In genomic region chr9:46672050-46672449, GRCm38 (mm10) we compare ENCODE assay signal across 13 mouse cellular contexts.
"Had no signal": no experiment of that assay in that cellular context is flagged by ENCODE, and none has a peak within 500 bp of the region (broad histone marks: within the 10 kb centered on the region; RNA-seq: fewer than 3 reads in every experiment).

No protein-coding gene starts in this region.

- ATAC-seq: midbrain, embryonic 15.5 days had no signal

- DNase-seq: lung, embryonic 14.5 days; lung, postnatal 10 days; lung, postnatal 4 days; right cerebral cortex, postnatal 14 days; thymus, adult 2 months; thymus, postnatal 25 days; thymus, postnatal 4 days had no signal

- H3K9me3 ChIP-seq: midbrain, embryonic 10.5 days; midbrain, embryonic 12.5 days; midbrain, embryonic 15.5 days; neural tube, embryonic 12.5 days; stomach, embryonic 15.5 days had no signal

- H3K36me3 ChIP-seq: midbrain, embryonic 10.5 days; midbrain, embryonic 12.5 days; midbrain, embryonic 15.5 days; neural tube, embryonic 12.5 days; stomach, embryonic 15.5 days had no signal

- H3K4me2 ChIP-seq: lung, embryonic 14.5 days; midbrain, embryonic 12.5 days; midbrain, embryonic 15.5 days; neural tube, embryonic 12.5 days; stomach, embryonic 15.5 days had no signal

- H3K4me3 ChIP-seq: midbrain, embryonic 10.5 days; midbrain, embryonic 12.5 days; midbrain, embryonic 15.5 days; neural tube, embryonic 12.5 days; stomach, embryonic 15.5 days had no signal

- H3K9ac ChIP-seq: lung, embryonic 14.5 days; midbrain, embryonic 12.5 days; midbrain, embryonic 15.5 days; neural tube, embryonic 12.5 days; stomach, embryonic 15.5 days had no signal

- H3K27ac ChIP-seq: midbrain, embryonic 10.5 days; midbrain, embryonic 12.5 days; midbrain, embryonic 15.5 days; neural tube, embryonic 12.5 days; stomach, embryonic 15.5 days; stomach, postnatal 0 days had no signal

- H3K27me3 ChIP-seq: midbrain, embryonic 12.5 days; midbrain, embryonic 15.5 days; neural tube, embryonic 12.5 days; stomach, embryonic 15.5 days had no signal

- H3K4me1 ChIP-seq: midbrain, embryonic 10.5 days; midbrain, embryonic 12.5 days; neural tube, embryonic 12.5 days; stomach, embryonic 15.5 days had no signal
